Mouse (Mus musculus) embryonic fibroblast, embryonic 13.5 days (primary cell): ENCODE measurements around the gene Itgb3. TPM values are rescaled to one million over a fixed set of nuclear protein-coding genes. Genes with fewer than 3 reads are reported as not detected.
"Not testable (repeated sequence)": the region's sequence is repeated elsewhere in the genome, so short reads cannot be mapped to it uniquely, and the experiment has no call there.

Experiments used
- H3K27ac ChIP-seq: 2 replicates; pipeline ENCODE4 v1.5.1; 2012; ENCODE audit warnings: low read length, control low read depth, inconsistent platforms; ENCODE audit not compliant: insufficient read depth
- H3K4me1 ChIP-seq: 2 replicates; pipeline ENCODE4 v1.6.1; 2011; ENCODE audit warnings: low read length; ENCODE audit not compliant: control insufficient read depth, insufficient read depth
- H3K4me3 ChIP-seq: 2 replicates; pipeline ENCODE4 v1.5.1; 2011; ENCODE audit warnings: mild to moderate bottlenecking, control low read depth, low read length; ENCODE audit not compliant: insufficient read depth
- CTCF ChIP-seq: IDR thresholded peaks from 2 replicates; pipeline ENCODE4 v1.5.1; 2011; ENCODE audit warnings: mild to moderate bottlenecking, control low read depth, low read length, moderate library complexity, borderline replicate concordance; ENCODE audit not compliant: insufficient read depth
- POLR2A ChIP-seq: IDR thresholded peaks from 2 replicates; pipeline ENCODE4 v1.6.1; 2011; ENCODE audit warnings: low read depth, mild to moderate bottlenecking, control low read depth, low read length, moderate library complexity
- polyA plus RNA-seq: library from polyadenylated mRNA; stranded (reverse); fragments of >200 nt; gene quantifications from 2 replicates; pipeline ENCODE4 v1.2.4, GENCODE M21; 2011; ENCODE audit warnings: low read depth; ENCODE audit not compliant: missing spikeins, insufficient read length

The Itgb3 gene
- polyA plus RNA-seq, 1 experiment: 19.2 TPM

DNA sequence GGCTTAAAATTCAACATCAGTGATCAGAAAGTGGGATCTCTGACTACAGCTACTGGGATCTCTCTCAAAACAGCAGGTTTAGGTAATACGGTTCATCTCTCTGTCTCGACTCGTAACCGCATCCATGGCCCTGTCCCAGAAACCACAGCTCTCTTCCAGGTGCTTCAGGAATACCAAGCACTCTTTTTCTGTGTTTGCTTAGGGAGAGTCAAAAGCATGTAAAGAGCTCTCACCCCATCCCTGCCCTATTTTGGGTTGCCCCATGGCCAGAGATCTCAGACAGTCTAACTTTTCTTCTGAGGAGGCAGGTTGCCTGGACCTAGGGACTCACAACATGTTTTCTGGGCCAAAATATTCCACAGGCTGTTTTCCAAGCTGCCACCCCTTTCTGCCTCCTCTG is 39.5 kb upstream of the Itgb3 start:
- H3K27ac ChIP-seq: no peak overlapping the region
- TF ChIP-seq CTCF (no peak), POLR2A (no peak)
- H3K4me1 ChIP-seq: peaks cover 3% of the 10 kb centered on the region; the same call in 1 of the 2 replicates
- H3K4me3 ChIP-seq: no peak overlapping the region

- H3K27ac ChIP-seq, H3K4me3 ChIP-seq, H3K4me1 ChIP-seq: not testable (repeated sequence)
These were observed 37.3 kb upstream of the Itgb3 start for GRCm38 (mm10) chr11:104570515-104570914.

GRCm38 (mm10) chr11:104571373-104571772 is 36.4 kb upstream of the Itgb3 start:
- H3K4me3 ChIP-seq: peak overlapping the region; percentile 3; the same call in 1 of the 2 replicates
- not testable (repeated sequence) for H3K4me1 ChIP-seq, H3K27ac ChIP-seq

- H3K27ac ChIP-seq: no peak overlapping the region
- no peak overlapping the region for H3K4me3 ChIP-seq
- H3K4me1 ChIP-seq: no peaks in the 10 kb centered on the region
- no peak for TF ChIP-seq CTCF
- no peak for TF ChIP-seq POLR2A
These were observed 35.7 kb upstream of the Itgb3 start for GRCm38 (mm10) chr11:104572091-104572490.

GRCm38 (mm10) chr11:104572566-104572965 is 35.2 kb upstream of the Itgb3 start:
- no peak for TF ChIP-seq CTCF
- TF ChIP-seq POLR2A: no peak

DNA sequence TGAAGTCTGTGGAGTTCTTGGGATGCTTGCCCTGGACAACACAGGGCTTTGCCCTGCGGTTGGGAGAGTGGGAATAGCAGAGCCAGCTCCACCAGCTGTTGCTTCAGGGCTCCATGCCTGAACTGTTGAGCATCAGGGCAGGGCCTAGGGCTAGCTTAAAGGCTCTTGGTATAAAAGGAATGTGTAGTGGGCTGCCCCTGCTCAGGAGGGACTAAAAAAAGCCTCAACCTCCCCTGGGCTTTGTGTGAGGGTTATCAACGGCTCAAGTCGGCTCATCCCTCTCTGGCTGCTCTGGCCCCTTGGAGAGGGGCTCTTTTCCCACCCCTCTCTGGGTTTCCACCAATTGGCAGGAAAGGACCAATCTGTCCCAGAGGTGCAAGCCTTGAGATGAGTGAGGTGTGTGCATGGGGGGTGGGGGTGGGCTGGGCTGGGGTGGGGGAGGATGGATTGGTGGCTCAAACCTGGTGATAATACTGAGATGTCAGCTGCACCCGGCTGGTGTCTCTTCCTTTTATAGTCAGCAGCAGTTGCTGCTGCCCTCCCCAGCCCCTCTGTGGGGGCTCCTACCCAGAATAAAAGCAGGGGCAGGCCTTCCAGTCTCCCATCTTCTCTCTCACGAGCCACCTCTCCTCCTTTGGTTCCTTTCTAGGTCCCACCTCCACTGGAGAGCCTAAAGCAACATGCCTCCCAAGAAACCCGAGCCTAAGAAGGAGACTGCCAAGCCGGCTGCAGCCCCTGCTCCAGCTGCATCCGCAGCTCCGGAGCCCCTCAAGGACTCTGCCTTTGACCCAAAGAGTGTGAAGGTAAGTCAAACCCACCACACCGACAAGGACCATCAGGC is 30.8 kb upstream of the Itgb3 start:
- no peak overlapping the region for H3K27ac ChIP-seq
- TF ChIP-seq POLR2A (no peak), CTCF (no peak)
- H3K4me1 ChIP-seq: 0 out of 2 replicates have a peak, but pooled peaks cover 2% of the 10 kb centered on the region
- H3K4me3 ChIP-seq: no peak overlapping the region

More at GRCm38 (mm10) chr11:104572566-104572965, 35.2 kb upstream of the Itgb3 start:
- Histone ChIP-seq H3K4me1 (no peaks in the 10 kb centered on the region), H3K27ac (no peak overlapping the region), H3K4me3 (no peak overlapping the region)

- TF ChIP-seq POLR2A (no peak), CTCF (no peak)
- H3K4me1 ChIP-seq: peaks cover 2% of the 10 kb centered on the region; the same call in 1 of the 2 replicates
- H3K4me3 ChIP-seq: no peak overlapping the region
- no peak overlapping the region for H3K27ac ChIP-seq
These were observed 29.7 kb upstream of the Itgb3 start for GRCm38 (mm10) chr11:104578074-104578473.

DNA sequence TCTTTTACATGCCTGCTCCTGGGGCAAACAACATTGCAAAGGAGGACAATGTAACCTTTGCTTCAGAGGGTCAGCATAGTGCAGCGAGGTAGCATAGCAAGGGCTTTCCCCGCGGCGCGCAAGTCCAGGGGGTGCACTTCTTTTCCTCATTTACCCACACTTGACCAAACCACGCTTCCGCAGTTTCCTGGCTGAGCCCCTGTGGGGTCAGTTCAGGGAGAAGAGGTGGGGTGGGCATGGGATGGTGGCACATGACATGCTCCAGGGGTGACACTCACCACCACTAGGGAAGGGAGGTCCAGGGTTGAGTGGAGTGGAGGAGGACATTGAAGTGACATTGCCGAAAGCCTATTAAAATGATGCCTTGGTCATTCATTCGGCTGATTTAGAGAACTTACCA is 28.7 kb upstream of the Itgb3 start:
- TF ChIP-seq CTCF (no peak), POLR2A (no peak)

DNA sequence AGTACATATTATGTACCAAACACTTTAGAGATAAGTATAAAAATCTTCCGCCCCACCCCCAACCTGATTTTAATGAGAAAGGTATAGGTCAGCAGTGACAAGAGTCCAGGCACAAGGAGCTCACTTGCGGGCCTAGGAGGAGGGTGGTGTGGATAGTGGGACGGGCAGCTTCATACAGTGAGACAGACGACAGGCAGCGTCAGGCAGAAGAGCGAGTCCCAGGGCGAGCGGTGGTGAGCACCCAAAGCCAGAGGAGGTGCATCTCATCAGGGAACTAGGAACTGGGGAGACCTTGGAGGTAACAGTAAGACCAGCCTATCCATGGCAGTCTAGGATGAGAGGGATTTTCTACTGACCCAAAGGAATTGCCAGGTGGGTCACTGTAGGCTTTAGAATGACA is 28.2 kb upstream of the Itgb3 start:
- TF ChIP-seq POLR2A (no peak), CTCF (no peak)

More for the DNA sequence above, 28.7 kb upstream of the Itgb3 start:
- no peak overlapping the region for H3K4me3 ChIP-seq
- no peak overlapping the region for H3K27ac ChIP-seq
- peaks cover 2% of the 10 kb centered on the region; the same call in 1 of the 2 replicates for H3K4me1 ChIP-seq

DNA sequence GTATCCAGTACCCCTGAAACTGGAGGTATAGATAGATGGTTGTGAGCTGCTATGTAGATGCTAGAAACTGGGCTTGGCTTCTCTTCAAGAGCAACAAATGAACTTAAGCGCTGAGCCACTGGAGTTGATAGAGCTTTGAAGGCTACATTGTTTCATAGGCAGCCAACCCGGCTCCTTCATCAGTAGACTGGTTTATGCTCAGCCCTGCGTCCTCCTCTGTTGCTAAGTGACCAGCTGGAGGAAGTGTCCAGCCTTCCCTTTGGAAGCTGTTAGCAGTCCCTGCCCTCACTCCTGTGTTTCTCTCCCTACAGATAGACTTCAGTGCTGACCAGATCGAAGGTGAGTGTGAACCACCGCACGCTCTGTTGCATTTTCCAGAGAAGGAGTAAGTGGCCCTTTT is 27.7 kb upstream of the Itgb3 start:
- TF ChIP-seq CTCF: no peak
- no peak for TF ChIP-seq POLR2A

More for the DNA sequence above, 28.2 kb upstream of the Itgb3 start:
- H3K4me3 ChIP-seq: no peak overlapping the region
- H3K27ac ChIP-seq: no peak overlapping the region
- peaks cover 2% of the 10 kb centered on the region; the same call in 1 of the 2 replicates for H3K4me1 ChIP-seq

More for the DNA sequence above, 27.7 kb upstream of the Itgb3 start:
- peaks cover 2% of the 10 kb centered on the region; the same call in 1 of the 2 replicates for H3K4me1 ChIP-seq
- no peak overlapping the region for H3K4me3 ChIP-seq
- H3K27ac ChIP-seq: no peak overlapping the region
